Mouse (Mus musculus): ENCODE measurements around the gene Polr3h. TPM values are rescaled to one million over a fixed set of nuclear protein-coding genes. Genes with fewer than 3 reads are reported as not detected.

Gene Polr3h
- polyA plus RNA-seq, 1 experiment from 2014 or later: 105 TPM

DNA sequence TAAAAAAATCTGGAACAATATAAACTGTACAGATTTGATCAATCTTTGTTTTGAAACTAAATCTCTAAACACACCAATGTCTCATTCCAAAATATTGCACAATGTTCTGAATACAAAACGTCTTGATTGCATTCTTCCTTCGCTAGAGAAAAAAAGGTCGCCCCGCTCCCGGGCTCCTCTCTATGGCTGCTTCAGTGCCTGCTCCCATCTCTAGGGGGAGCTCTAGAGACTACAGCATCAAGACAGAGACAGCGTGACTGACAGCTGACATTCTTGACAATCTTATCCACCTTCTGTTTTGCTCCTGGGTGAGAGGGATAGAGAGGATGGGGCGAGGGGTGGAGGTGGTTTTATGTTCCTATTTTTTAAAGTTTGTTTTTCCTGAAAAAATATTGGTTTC is 77.7 kb downstream of the Polr3h start:
- H3K27me3 ChIP-seq (replicated peaks; ENCODE audit: control insufficient read depth, insufficient read depth, low read length): no peaks in the 10 kb centered on the region
- H3K4me3 ChIP-seq (ENCODE audit: low read length): no peak overlapping the region
- no peak for ATAC-seq
- H3K4me1 ChIP-seq (ENCODE audit: control insufficient read depth, insufficient read depth, low read depth, low read length): no peaks in the 10 kb centered on the region; the same call in 1 of the 2 replicates
- peaks cover 12% of the 10 kb centered on the region for H3K36me3 ChIP-seq (ENCODE audit: control insufficient read depth, insufficient read depth, low read length)
- H3K27ac ChIP-seq (ENCODE audit: low read depth, low read length): no peak overlapping the region
- no peaks in the 10 kb centered on the region for H3K9me3 ChIP-seq (ENCODE audit: control insufficient read depth, low read length)
- H3K9ac ChIP-seq (ENCODE audit: low read depth, low read length): no peak overlapping the region
- 39% methylated on average over 7 of the region's 7 CpGs for WGBS
- no peak overlapping the region for H3K4me2 ChIP-seq (ENCODE audit: low read length)

DNA sequence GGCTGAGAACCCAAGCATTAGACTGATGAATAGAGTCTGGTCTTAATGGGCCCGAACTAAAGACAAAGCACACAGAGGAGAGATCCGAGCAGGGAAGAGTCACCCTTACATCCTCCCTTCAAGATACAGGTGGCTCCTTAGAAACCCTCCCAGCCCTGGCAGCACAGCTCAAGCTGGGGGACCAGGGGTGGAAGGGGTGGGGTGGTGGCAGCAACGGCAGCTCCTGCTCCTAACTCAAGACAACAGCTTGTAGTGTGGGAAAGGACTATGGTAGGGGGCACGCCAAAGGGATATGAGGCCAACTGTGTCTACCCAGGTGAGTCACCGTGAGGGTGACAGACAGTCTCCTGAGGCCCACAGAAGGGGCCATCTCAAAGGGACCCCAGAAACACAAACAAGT is 78.2 kb downstream of the Polr3h start:
- H3K4me2 ChIP-seq (ENCODE audit: low read length): no peak overlapping the region
- H3K4me1 ChIP-seq (ENCODE audit: control insufficient read depth, insufficient read depth, low read depth, low read length): no peaks in the 10 kb centered on the region; the same call in 1 of the 2 replicates
- H3K27ac ChIP-seq (ENCODE audit: low read depth, low read length): no peak overlapping the region
- no peak overlapping the region for H3K9ac ChIP-seq (ENCODE audit: low read depth, low read length)
- no peak overlapping the region for H3K4me3 ChIP-seq (ENCODE audit: low read length)
- no peaks in the 10 kb centered on the region for H3K9me3 ChIP-seq (ENCODE audit: control insufficient read depth, low read length)
- ATAC-seq: no peak
- H3K36me3 ChIP-seq (ENCODE audit: control insufficient read depth, insufficient read depth, low read length): peaks cover 12% of the 10 kb centered on the region
- H3K27me3 ChIP-seq (replicated peaks; ENCODE audit: control insufficient read depth, insufficient read depth, low read length): no peaks in the 10 kb centered on the region
- WGBS: 89% methylated on average over 5 of the region's 5 CpGs

DNA sequence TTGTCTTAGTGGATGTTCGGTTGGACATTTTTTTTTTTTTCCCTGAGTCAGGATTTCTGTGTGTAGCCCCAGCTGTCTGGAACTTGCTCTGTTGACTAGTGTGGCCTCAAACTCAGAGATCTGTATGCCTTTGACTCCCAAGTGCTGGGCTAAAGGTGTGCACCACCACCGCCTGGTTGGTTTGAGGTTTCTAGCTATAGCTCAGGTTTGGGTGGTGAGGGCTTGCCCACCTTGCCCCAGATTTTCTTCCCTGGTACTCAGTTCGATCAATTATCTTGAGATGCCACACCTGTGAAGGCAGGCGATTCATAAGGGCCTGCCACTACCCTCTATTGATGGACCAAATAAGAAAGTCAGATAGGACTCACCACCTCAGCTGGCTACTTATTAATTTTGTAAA is 78.9 kb downstream of the Polr3h start:
- no peak overlapping the region for H3K9ac ChIP-seq (ENCODE audit: low read depth, low read length)
- H3K36me3 ChIP-seq (ENCODE audit: control insufficient read depth, insufficient read depth, low read length): peaks cover 12% of the 10 kb centered on the region
- H3K9me3 ChIP-seq (ENCODE audit: control insufficient read depth, low read length): no peaks in the 10 kb centered on the region
- no peak overlapping the region for H3K4me3 ChIP-seq (ENCODE audit: low read length)
- no peaks in the 10 kb centered on the region for H3K27me3 ChIP-seq (replicated peaks; ENCODE audit: control insufficient read depth, insufficient read depth, low read length)
- 91% methylated on average over 4 of the region's 4 CpGs for WGBS
- ATAC-seq: no peak
- H3K27ac ChIP-seq (ENCODE audit: low read depth, low read length): no peak overlapping the region
- no peak overlapping the region for H3K4me2 ChIP-seq (ENCODE audit: low read length)
- H3K4me1 ChIP-seq (ENCODE audit: control insufficient read depth, insufficient read depth, low read depth, low read length): no peaks in the 10 kb centered on the region; the same call in 1 of the 2 replicates

DNA sequence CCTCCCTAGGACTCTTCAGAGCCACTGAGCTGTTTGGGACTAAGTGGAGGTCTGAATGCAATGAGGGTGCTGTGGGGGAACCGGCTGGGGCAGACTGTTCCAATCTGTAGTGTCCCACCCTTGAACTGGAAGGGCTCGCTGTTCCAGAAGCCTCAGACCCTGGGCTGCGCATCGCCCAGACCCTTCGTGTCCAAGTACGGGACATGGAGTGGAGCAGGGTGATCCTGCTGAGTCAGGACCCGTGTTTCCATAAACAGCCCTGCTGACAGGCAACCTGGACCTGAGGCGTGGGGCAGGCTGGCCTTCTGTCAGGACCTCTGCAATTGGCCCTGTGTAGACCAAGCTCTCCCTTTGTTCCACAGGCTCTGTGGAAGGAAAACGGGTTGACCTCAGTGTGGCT is 79.3 kb downstream of the Polr3h start:
- H3K9me3 ChIP-seq (ENCODE audit: control insufficient read depth, low read length): no peaks in the 10 kb centered on the region
- no peak overlapping the region for H3K27ac ChIP-seq (ENCODE audit: low read depth, low read length)
- no peak overlapping the region for H3K9ac ChIP-seq (ENCODE audit: low read depth, low read length)
- no peaks in the 10 kb centered on the region for H3K27me3 ChIP-seq (replicated peaks; ENCODE audit: control insufficient read depth, insufficient read depth, low read length)
- no peak overlapping the region for H3K4me2 ChIP-seq (ENCODE audit: low read length)
- WGBS: 91% methylated on average over 9 of the region's 9 CpGs
- H3K4me1 ChIP-seq (ENCODE audit: control insufficient read depth, insufficient read depth, low read depth, low read length): no peaks in the 10 kb centered on the region; the same call in 1 of the 2 replicates
- peaks cover 12% of the 10 kb centered on the region for H3K36me3 ChIP-seq (ENCODE audit: control insufficient read depth, insufficient read depth, low read length)
- no peak overlapping the region for H3K4me3 ChIP-seq (ENCODE audit: low read length)
- no peak for ATAC-seq

DNA sequence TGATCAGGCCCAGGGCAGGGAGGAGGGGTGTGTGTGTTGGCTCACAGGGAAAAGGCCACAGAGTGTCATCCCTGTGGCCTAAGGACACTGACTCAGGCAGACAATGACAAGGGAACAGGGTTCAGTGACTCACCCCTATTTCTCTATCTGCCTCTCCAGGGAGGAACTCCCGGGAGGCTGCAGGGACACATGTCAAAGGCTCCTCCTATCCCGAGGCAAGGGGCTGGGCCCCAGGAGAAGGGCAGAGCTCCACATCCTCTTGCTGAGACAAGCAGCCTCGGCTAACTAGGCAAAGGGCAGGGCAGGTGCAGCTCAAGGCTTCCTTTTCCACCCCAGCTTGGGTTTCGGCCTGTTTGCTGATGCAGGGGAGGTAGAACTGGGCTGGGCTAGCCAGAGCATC is 80.3 kb downstream of the Polr3h start:
- Histone ChIP-seq H3K36me3 (ENCODE audit: control insufficient read depth, insufficient read depth, low read length) (peaks cover 7% of the 10 kb centered on the region), H3K4me2 (ENCODE audit: low read length) (no peak overlapping the region), H3K4me3 (ENCODE audit: low read length) (no peak overlapping the region), H3K9ac (ENCODE audit: low read depth, low read length) (no peak overlapping the region), H3K9me3 (ENCODE audit: control insufficient read depth, low read length) (no peaks in the 10 kb centered on the region), H3K27ac (ENCODE audit: low read depth, low read length) (no peak overlapping the region), H3K27me3 (replicated peaks; ENCODE audit: control insufficient read depth, insufficient read depth, low read length) (no peaks in the 10 kb centered on the region), H3K4me1 (ENCODE audit: control insufficient read depth, insufficient read depth, low read depth, low read length) (no peaks in the 10 kb centered on the region; the same call in 1 of the 2 replicates)
- no peak for ATAC-seq
- WGBS: 33% methylated on average over 4 of the region's 4 CpGs

DNA sequence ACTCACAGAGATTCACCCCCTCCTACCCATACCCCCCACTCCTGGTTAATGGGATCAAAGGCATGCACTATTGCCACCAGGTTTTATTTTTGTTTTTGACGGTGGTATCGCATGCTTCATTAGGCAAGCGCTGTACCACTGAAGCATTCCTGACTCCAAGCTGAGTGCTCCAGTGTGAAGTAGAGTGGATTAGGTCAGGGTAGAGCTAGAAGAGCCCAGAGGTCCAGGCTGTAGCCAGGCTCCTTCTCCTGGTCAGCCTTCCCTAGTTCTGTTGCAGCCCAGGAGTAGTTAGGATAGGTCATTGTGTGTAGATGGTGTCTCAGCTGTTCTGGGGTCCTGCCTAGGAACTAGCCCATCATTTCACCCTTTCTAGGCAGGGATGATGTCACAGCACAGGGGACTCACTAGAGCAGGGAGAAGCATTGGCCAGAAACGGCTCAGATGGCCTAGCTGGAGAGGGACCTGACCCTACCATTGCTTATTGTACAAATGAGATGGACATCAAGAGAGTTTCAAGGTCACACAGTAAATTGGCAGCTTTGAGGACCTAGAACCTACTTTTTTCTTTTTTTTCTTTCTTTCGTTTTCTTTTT is 80.9 kb downstream of the Polr3h start:
- 0 out of 2 replicates have a peak, but pooled peaks cover 4% of the 10 kb centered on the region for H3K36me3 ChIP-seq (ENCODE audit: control insufficient read depth, insufficient read depth, low read length)
- ATAC-seq: no peak
- no peak overlapping the region for H3K4me2 ChIP-seq (ENCODE audit: low read length)
- H3K9ac ChIP-seq (ENCODE audit: low read depth, low read length): no peak overlapping the region
- H3K4me1 ChIP-seq (ENCODE audit: control insufficient read depth, insufficient read depth, low read depth, low read length): no peaks in the 10 kb centered on the region; the same call in 1 of the 2 replicates
- no peaks in the 10 kb centered on the region for H3K9me3 ChIP-seq (ENCODE audit: control insufficient read depth, low read length)
- H3K27me3 ChIP-seq (replicated peaks; ENCODE audit: control insufficient read depth, insufficient read depth, low read length): no peaks in the 10 kb centered on the region
- WGBS: 76% methylated on average over 5 of the region's 5 CpGs
- no peak overlapping the region for H3K4me3 ChIP-seq (ENCODE audit: low read length)
- no peak overlapping the region for H3K27ac ChIP-seq (ENCODE audit: low read depth, low read length)

DNA sequence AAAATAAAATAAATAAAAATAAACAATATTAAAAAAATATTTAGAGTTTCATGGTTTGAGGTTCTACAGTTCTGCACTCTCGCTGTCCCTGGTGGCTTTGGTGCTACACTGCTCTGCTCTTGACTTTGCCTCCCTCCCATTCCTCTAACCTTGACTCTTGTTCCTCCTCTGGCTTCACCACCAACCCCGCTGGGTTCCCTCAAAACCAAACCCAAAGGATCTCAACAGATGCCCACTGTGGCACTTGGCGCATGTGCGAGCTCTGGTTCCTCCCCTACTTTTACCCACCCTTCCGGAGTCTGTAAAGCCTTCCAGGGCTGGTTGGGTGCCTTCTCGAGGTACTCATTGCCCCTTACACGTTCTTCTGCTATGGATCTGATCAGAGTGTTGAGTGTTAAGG is 83.8 kb downstream of the Polr3h start:
- no peaks in the 10 kb centered on the region for H3K36me3 ChIP-seq (ENCODE audit: control insufficient read depth, insufficient read depth, low read length)
- WGBS: 87% methylated on average over 7 of the region's 7 CpGs
- no peak overlapping the region for H3K27ac ChIP-seq (ENCODE audit: low read depth, low read length)
- H3K4me2 ChIP-seq (ENCODE audit: low read length): no peak overlapping the region
- H3K9ac ChIP-seq (ENCODE audit: low read depth, low read length): no peak overlapping the region
- peaks cover 6% of the 10 kb centered on the region for H3K4me1 ChIP-seq (ENCODE audit: control insufficient read depth, insufficient read depth, low read depth, low read length)
- ATAC-seq: no peak
- no peaks in the 10 kb centered on the region for H3K9me3 ChIP-seq (ENCODE audit: control insufficient read depth, low read length)
- no peaks in the 10 kb centered on the region for H3K27me3 ChIP-seq (replicated peaks; ENCODE audit: control insufficient read depth, insufficient read depth, low read length)
- no peak overlapping the region for H3K4me3 ChIP-seq (ENCODE audit: low read length)

DNA sequence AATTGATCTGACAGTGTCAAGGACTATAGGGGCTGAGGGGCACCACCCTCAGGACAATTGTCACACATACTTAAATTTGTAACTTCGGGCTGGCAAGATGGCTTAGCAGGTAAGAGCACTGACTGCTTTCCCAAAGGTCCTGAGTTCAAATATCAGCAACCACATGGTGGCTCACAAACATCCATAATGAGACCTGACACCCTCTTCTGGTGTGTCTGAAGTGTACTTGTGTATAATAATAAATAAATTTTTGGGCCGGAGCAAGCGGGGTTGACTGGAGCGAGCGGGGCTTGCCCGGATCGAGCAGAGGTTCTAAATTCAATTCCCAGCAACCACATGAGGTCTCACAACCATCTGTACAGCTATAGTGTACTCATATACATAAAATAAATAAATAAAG is 85.7 kb downstream of the Polr3h start:
- Histone ChIP-seq H3K9me3 (ENCODE audit: control insufficient read depth, low read length) (no peaks in the 10 kb centered on the region), H3K4me3 (ENCODE audit: low read length) (no peak overlapping the region), H3K27me3 (replicated peaks; ENCODE audit: control insufficient read depth, insufficient read depth, low read length) (peaks cover 2% of the 10 kb centered on the region; the same call in 1 of the 2 replicates), H3K4me2 (ENCODE audit: low read length) (no peak overlapping the region), H3K36me3 (ENCODE audit: control insufficient read depth, insufficient read depth, low read length) (no peaks in the 10 kb centered on the region), H3K9ac (ENCODE audit: low read depth, low read length) (no peak overlapping the region), H3K27ac (ENCODE audit: low read depth, low read length) (no peak overlapping the region), H3K4me1 (ENCODE audit: control insufficient read depth, insufficient read depth, low read depth, low read length) (peaks cover 14% of the 10 kb centered on the region)
- no peak for ATAC-seq
- 94% methylated on average over 7 of the region's 7 CpGs for WGBS

DNA sequence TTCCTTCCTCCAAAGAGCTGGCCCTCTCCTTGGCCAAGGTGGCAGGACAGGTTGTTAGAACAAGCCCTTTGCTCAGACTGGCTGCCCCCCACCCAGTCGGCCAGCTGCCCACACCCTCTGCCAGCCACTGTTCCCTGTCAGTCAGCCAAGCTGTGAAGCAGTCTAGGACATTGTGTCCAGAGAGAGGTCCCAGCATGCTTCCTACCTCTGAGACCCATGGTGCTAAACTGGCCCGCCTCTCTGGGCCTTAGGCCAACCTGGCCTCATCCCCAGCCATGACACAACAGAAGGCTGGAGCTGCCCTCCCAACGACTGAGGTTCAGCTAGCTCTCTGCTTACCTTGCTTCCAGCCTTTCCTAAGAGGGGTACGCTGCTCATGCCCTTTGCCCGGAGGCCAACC is 86.4 kb downstream of the Polr3h start:
- H3K9me3 ChIP-seq (ENCODE audit: control insufficient read depth, low read length): no peaks in the 10 kb centered on the region
- no peak overlapping the region for H3K4me3 ChIP-seq (ENCODE audit: low read length)
- H3K36me3 ChIP-seq (ENCODE audit: control insufficient read depth, insufficient read depth, low read length): no peaks in the 10 kb centered on the region
- H3K4me1 ChIP-seq (ENCODE audit: control insufficient read depth, insufficient read depth, low read depth, low read length): peaks cover 14% of the 10 kb centered on the region
- WGBS: 52% methylated on average over 5 of the region's 5 CpGs
- H3K9ac ChIP-seq (ENCODE audit: low read depth, low read length): no peak overlapping the region
- peaks cover 2% of the 10 kb centered on the region; the same call in 1 of the 2 replicates for H3K27me3 ChIP-seq (replicated peaks; ENCODE audit: control insufficient read depth, insufficient read depth, low read length)
- no peak overlapping the region; the same call in none of the 2 replicates for H3K27ac ChIP-seq (ENCODE audit: low read depth, low read length)
- ATAC-seq: peak; percentile 92
- H3K4me2 ChIP-seq (ENCODE audit: low read length): no peak overlapping the region

Data from hindbrain, embryonic 16.5 days (tissue).